8 mouse cellular contexts compared by ENCODE assay signal in the genomic region with DNA sequence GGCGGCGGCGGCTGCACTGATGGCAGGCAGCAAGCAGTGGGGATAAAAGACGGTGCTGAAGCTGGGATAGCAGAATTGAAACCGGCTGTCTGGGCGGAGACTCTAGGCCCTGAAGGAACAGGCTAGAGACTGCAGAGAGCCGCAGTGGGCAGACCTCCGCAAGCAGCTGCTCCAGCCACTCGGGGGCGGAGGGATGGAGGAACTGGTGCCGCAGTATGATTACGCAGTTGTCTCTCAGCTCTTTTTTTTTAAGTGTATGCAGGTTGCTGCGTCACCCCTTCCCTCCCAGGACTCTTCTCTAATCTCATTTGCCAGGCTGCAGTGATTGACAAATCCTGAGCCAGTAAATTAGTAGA. TPM values are rescaled to one million over a fixed set of nuclear protein-coding genes. Genes with fewer than 3 reads are reported as not detected.
DNase-seq lines count a peak whose midpoint lies in the region; ATAC-seq lines count a peak whose summit lies in the region.

Nap1l2 (minus strand) TSS at position 210 of the 356 bp plus-strand sequence.

- WGBS in heart, embryonic 11.5 days (ENCODE audit: insufficient replicate concordance): 10% methylated on average over 13 of the region's 13 CpGs
- WGBS in liver, embryonic 16.5 days (ENCODE audit: insufficient replicate concordance): 20% methylated on average over 13 of the region's 13 CpGs

- peak within 1 kb of the TSS; percentile 41 for H3K4me3 ChIP-seq in heart, embryonic 11.5 days (ENCODE audit: low read depth, low read length)
- H3K4me3 ChIP-seq in liver, embryonic 16.5 days (ENCODE audit: low read depth, low read length): peak within 1 kb of the TSS; percentile 22

- ATAC-seq in heart, embryonic 11.5 days (replicated peaks; ENCODE audit: insufficient number of reproducible peaks, low FRiP score, low TSS enrichment): 0 out of 2 replicates have a peak, but pooled peaks have one; percentile 46
- ATAC-seq in liver, embryonic 16.5 days (ENCODE audit: low read depth): no peak

- peak within 1 kb of the TSS; percentile 64 for H3K4me2 ChIP-seq in heart, embryonic 11.5 days
- H3K4me2 ChIP-seq in liver, embryonic 16.5 days (ENCODE audit: low read depth, low read length): peak within 1 kb of the TSS; percentile 9; the same call in 1 of the 2 replicates

- H3K36me3 ChIP-seq in heart, embryonic 11.5 days (ENCODE audit: control insufficient read depth, insufficient read depth, low read length): no peaks in the 10 kb centered on the region
- H3K36me3 ChIP-seq in liver, embryonic 16.5 days (ENCODE audit: control insufficient read depth, insufficient read depth): no peaks in the 10 kb centered on the region

- peaks cover 16% of the 10 kb centered on the region; the same call in 1 of the 2 replicates for H3K27me3 ChIP-seq in heart, embryonic 11.5 days (ENCODE audit: control insufficient read depth, insufficient read depth, low read length)
- peaks cover 13% of the 10 kb centered on the region for H3K27me3 ChIP-seq in liver, embryonic 16.5 days (ENCODE audit: control insufficient read depth, insufficient read depth, low read depth, low read length)

- no peak within 1 kb of the TSS for H3K9ac ChIP-seq in heart, embryonic 11.5 days (ENCODE audit: low read depth, low read length)
- no peak within 1 kb of the TSS for H3K9ac ChIP-seq in liver, embryonic 16.5 days (ENCODE audit: low read depth, low read length)

- peak; percentile 27 for DNase-seq in ovary, postnatal 36 days (ENCODE audit: low spot score)
- no peak for DNase-seq in ovary, postnatal 14 days (ENCODE audit: low spot score)
- peak; percentile 42 for DNase-seq in embryo, embryonic 9.5 days (ENCODE audit: extremely low spot score)
- DNase-seq in layer of hippocampus, adult 11-12 months (ENCODE audit: low spot score): peak; percentile 72
- peak; percentile 87 for DNase-seq in right cerebral cortex, adult 18-20 months
- DNase-seq in spleen, postnatal 14 days (ENCODE audit: low spot score in 2 of 2): no peak

- no peak within 1 kb of the TSS for H3K27ac ChIP-seq in heart, embryonic 11.5 days (ENCODE audit: low read depth, low read length)
- H3K27ac ChIP-seq in liver, embryonic 16.5 days (ENCODE audit: low read length): no peak within 1 kb of the TSS

- no peaks in the 10 kb centered on the region for H3K4me1 ChIP-seq in heart, embryonic 11.5 days (ENCODE audit: control insufficient read depth, insufficient read depth, low read length)
- H3K4me1 ChIP-seq in liver, embryonic 16.5 days (ENCODE audit: control insufficient read depth, low read depth, low read length): no peaks in the 10 kb centered on the region

- H3K9me3 ChIP-seq in heart, embryonic 11.5 days (replicated peaks; ENCODE audit: control insufficient read depth, low read length): no peaks in the 10 kb centered on the region
- no peaks in the 10 kb centered on the region for H3K9me3 ChIP-seq in liver, embryonic 16.5 days (replicated peaks; ENCODE audit: control insufficient read depth, low read length)

RNA-seq across cellular contexts. Expression of gene Nap1l2, which starts in this region (rescaled TPM):
- polyA plus RNA-seq in heart, embryonic 11.5 days (2014; fragmentation: Nextera tagmentation; extraction: Ambion mirVana): 1.1 and 1.4 TPM in 2 replicates
- 0.04 and 0.05 TPM in 2 replicates for polyA plus RNA-seq in liver, embryonic 16.5 days (2015; fragmentation: Nextera tagmentation; extraction: Ambion mirVana)

Comparison
In these comparisons a context has a peak if more than half of its experiments do, and no peak if none do; other contexts are left out.
1. DNase-seq: peak in ovary, postnatal 36 days (single experiment), embryo, embryonic 9.5 days (single experiment), layer of hippocampus, adult 11-12 months (single experiment) and right cerebral cortex, adult 18-20 months (single experiment); none in ovary, postnatal 14 days (single experiment) and spleen, postnatal 14 days (0 of 2).